Mouse (Mus musculus) cerebellum, adult 2 months (tissue): ENCODE data around the gene Exoc2.
A peak's percentile ranks its signal among the peaks of the same experiment; 100 is the strongest.

Experiments
- CTCF ChIP-seq: fragments of 200-500 bp; IDR thresholded peaks from 2 replicates; pipeline ENCODE4 v1.5.1; 2011; ENCODE audit warnings: low read depth, mild to moderate bottlenecking, control low read depth, low read length, moderate library complexity, borderline replicate concordance; ENCODE audit not compliant: insufficient read depth
- POLR2A ChIP-seq: fragments of 200-500 bp; IDR thresholded peaks from 2 replicates; pipeline ENCODE4 v1.6.1; 2011; ENCODE audit warnings: low read length, control low read depth, borderline replicate concordance; ENCODE audit not compliant: insufficient read depth

DNA sequence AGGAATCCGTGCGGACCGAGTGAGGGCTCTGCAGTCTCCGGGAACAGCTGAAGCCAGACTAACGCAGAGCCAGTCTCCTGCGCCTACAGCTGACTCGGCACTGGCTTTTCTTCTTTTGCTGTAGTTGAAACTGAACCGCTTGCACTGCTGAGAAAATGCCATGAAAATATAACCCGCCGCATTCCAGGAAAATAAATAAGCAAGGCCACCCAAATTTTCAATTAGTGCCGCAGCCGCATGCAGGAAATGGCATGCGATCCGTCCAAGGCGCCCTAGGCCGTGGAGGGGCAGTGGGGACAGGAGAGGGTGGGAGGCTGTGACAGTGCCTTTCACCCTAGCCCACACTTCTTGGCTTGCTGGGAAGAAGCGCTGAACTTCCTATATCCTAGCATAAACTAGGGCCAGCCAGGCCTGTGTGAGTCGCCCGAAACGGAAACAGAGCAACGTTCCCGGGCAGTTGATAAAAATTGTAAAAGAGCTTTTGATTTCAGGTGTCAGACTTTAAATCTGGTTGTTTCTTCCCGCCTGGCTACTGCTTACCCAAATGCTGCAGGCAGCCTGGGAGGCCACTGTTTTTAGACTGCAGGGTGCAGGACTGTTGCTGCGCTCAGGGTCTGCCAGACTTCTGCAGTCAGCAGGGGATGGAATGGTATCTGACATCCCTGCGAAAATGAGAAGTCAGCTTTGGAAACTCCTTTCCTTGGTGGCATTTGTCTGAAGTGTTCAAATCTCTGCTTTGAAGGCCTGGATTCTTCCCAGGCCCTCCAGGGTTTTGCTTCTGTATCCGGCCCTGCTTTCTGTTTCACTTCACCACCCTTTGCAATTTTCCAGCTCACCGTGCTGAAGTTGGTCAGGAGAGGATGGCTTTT lies 11.9 kb upstream of the Exoc2 start:
- TF ChIP-seq CTCF, result no peak
- TF ChIP-seq POLR2A, result peak; percentile 37; the same call in 1 of the 2 replicates
